Mouse (Mus musculus) embryo, embryonic 11 days (tissue): ENCODE results near the gene Cenpj.

Source experiments
- DNase-seq: peaks from one replicate; pipeline ENCODE4 v3.0.0-alpha.2; 2015

Cenpj gene

DNA sequence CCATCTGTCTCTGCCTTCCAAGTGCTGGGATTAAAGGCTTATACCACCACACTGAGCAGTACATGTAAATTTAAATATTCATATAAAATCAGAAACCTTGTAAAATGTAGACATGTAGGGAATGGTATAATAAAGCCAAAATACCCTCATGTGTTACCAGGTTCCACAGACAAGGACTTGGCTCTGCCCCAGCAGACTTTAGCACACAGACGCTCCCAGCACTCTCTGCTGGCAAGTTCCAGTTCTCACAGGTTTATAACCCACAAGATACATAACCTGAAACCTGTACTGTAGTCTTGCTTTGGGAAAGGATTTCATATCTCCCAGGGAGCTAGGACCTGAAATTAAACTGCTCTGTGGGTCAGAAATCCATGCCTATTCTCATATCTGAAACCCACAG is 30.3 kb downstream of the Cenpj start:
- no peak for DNase-seq

DNA sequence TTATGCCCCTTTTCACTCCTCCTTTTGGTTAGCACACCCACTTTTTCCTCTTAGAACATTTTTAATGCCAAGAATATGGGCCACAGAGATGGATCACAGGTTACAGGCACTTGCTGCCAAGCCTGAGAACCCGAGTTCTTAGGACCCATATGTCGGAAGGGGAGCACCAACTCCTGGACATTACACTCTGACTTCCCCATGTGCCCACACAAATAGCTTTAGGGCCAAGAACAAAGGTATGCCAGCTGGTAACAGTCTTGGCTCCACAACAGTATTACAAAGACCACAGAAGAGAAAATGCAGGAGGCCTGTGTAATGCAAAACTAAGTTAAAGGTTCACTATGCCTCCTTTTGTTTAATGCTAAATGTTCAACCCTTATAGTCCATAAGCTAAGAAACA is 44.4 kb downstream of the Cenpj start:
- DNase-seq, result no peak

DNA sequence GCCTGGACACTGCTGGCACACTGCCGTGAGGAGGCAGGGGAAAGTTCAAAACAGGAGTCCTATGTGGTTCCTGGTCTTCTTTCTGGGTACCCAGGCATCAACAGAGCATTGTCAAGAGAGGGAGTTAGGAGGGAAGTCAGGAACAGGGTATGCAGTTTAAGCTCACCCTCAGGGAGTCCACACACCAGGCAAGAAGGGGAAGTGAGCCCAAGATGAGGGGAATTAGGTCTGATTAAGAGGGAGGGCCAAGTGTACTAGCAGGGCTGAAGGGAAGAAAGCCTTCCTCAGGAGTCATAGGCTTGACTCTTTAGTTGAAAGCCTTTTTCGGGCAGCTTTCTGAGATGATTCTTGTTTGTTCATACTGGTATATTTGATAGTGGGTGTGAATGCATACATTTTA is 60.5 kb downstream of the Cenpj start:
- DNase-seq, result no peak

DNA sequence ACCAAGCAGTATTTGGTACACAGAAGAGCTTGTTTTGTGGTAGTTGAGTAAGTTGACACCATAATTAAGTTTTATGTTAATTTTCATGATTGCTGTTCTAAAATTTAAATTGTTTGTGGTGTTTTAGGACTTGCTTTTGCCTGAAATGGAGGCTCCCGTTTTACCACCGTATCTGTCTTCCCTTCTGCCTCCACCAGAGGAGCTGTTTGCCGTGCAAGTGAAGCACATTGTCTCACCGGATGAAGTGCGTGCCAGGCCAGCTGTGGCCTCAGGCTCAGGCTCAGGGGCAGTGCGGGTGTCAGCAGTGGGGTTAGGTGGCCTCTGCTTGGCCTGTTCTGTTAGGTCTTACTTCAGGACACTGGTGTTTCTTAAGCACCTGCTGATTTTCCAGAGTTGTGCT is 63.1 kb downstream of the Cenpj start:
- peak; percentile 72 for DNase-seq

DNA sequence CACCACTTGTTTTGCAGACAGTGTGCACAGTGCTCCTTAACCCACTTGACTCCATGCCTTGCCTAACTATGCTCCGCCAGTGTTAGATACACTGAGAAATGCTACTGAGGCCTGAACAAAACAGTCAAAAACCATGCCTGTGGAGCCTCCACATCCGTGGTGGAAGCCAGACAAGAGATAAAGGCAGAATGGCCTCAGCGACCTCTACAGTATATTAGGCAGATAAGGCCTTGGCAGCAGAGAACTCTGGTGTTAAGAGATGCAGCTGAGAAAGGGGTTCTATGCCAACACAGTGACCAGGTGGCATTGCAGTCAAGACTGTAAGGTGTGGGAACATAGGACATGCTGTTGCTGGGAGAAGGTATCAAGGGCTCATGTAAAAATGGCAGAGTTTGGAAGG is 68.5 kb downstream of the Cenpj start:
- no peak for DNase-seq

DNA sequence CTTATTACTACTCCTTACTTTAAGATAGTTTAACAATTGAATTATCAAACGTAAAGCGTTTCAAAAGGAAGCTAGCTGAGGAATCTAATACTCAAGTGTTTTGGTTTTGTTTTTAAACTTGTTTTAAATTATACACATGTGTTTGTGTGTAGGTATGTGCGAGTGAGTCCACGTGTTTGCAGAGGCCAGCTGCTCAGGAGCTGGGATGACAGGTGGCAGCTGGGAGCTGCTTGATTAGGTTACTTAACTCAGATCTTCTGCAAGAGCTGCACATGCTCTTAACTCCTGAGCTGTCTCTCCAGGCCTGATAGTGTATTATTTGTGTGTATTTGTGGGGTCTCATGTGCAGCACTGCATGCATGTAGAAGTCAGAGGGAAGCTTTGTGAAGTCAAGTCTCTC is 72.8 kb downstream of the Cenpj start:
- no peak for DNase-seq

DNA sequence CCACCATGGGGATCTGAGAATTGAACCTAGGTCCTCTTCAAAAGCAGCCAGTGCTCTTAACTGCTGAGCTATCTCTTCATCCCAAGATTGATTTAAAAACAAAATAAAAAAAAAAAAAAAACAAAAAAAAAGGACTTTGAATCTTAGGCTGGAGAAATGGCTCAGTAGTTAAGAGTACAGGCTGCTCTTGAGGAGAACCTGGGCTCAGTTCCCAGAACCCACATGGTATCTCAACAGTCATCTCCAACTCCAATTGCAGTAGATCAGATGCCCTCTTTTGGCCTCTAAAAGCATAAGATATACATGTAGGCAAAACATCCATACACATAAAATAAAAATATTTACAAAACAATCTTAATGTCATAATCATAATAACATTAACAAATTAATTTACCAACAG is 85.4 kb downstream of the Cenpj start:
- no peak for DNase-seq
